13 mouse cellular contexts compared by ENCODE assay signal in genomic region chr12:75358714-75359113, GRCm38 (mm10). TPM values are rescaled to one million over a fixed set of nuclear protein-coding genes. Genes with fewer than 3 reads are reported as not detected.
DNase-seq lines count a peak whose midpoint lies in the region; ATAC-seq and TF ChIP-seq lines count a peak whose summit lies in the region.
"Had no signal": no experiment of that assay in that cellular context is flagged by ENCODE, and none has a peak within 500 bp of the region (broad histone marks: within the 10 kb centered on the region; RNA-seq: fewer than 3 reads in every experiment).

No protein-coding gene starts in this region.

- no peaks in the 10 kb centered on the region for H3K36me3 ChIP-seq in limb, embryonic 14.5 days (ENCODE audit: control insufficient read depth, insufficient read depth, low read length)
- H3K36me3 ChIP-seq in limb, embryonic 10.5 days: no peaks in the 10 kb centered on the region
- no peaks in the 10 kb centered on the region for H3K36me3 ChIP-seq in heart, postnatal 0 days (replicated peaks; ENCODE audit: control insufficient read depth, insufficient read depth, low read length)
- H3K36me3 ChIP-seq in hindbrain, embryonic 14.5 days (replicated peaks; ENCODE audit: control insufficient read depth, insufficient read depth): no peaks in the 10 kb centered on the region
- H3K36me3 ChIP-seq: neural tube, embryonic 13.5 days; stomach, embryonic 15.5 days had no signal

- H3K27ac ChIP-seq in limb, embryonic 14.5 days (replicated peaks; ENCODE audit: low read depth, low read length): no peak overlapping the region
- no peak overlapping the region for H3K27ac ChIP-seq in limb, embryonic 10.5 days
- H3K27ac ChIP-seq in heart, postnatal 0 days (ENCODE audit: low read depth): no peak overlapping the region
- H3K27ac ChIP-seq in hindbrain, embryonic 14.5 days: no peak overlapping the region
- H3K27ac ChIP-seq: liver, embryonic 14.5 days; neural tube, embryonic 13.5 days; stomach, embryonic 15.5 days had no signal

- ATAC-seq in limb, embryonic 14.5 days (ENCODE audit: low FRiP score, low read depth): no peak
- 0 out of 2 replicates have a peak, but pooled peaks have one; percentile 30 for ATAC-seq in heart, postnatal 0 days (ENCODE audit: insufficient read depth, low read depth)
- no peak for ATAC-seq in hindbrain, embryonic 14.5 days (ENCODE audit: low FRiP score)

- H3K4me2 ChIP-seq in limb, embryonic 14.5 days (replicated peaks; ENCODE audit: low read depth, low read length, severe bottlenecking): no peak overlapping the region
- H3K4me2 ChIP-seq in heart, postnatal 0 days (ENCODE audit: low read depth, low read length): no peak overlapping the region
- no peak overlapping the region for H3K4me2 ChIP-seq in hindbrain, embryonic 14.5 days (replicated peaks)
- H3K4me2 ChIP-seq: neural tube, embryonic 13.5 days; stomach, embryonic 15.5 days had no signal

- H3K4me1 ChIP-seq in limb, embryonic 14.5 days (ENCODE audit: control insufficient read depth, insufficient read depth, low read length): 0 out of 2 replicates have a peak, but pooled peaks cover 3% of the 10 kb centered on the region
- H3K4me1 ChIP-seq in limb, embryonic 10.5 days: no peaks in the 10 kb centered on the region
- H3K4me1 ChIP-seq in heart, postnatal 0 days (ENCODE audit: control insufficient read depth, insufficient read depth): no peaks in the 10 kb centered on the region; the same call in 1 of the 2 replicates
- 0 out of 2 replicates have a peak, but pooled peaks cover 6% of the 10 kb centered on the region for H3K4me1 ChIP-seq in hindbrain, embryonic 14.5 days (replicated peaks; ENCODE audit: control insufficient read depth, insufficient read depth, low read length)
- H3K4me1 ChIP-seq: neural tube, embryonic 13.5 days; stomach, embryonic 15.5 days had no signal

- 77% methylated on average over 4 of the region's 4 CpGs for whole genome bisulfite sequencing in limb, embryonic 14.5 days
- 94% methylated on average over 4 of the region's 4 CpGs for WGBS in limb, embryonic 10.5 days
- WGBS in heart, postnatal 0 days: 63% methylated on average over 4 of the region's 4 CpGs
- 78% methylated on average over 4 of the region's 4 CpGs for WGBS in hindbrain, embryonic 14.5 days

- no peak overlapping the region for H3K9ac ChIP-seq in limb, embryonic 14.5 days (ENCODE audit: low read depth, low read length, severe bottlenecking)
- no peak overlapping the region for H3K9ac ChIP-seq in heart, postnatal 0 days (replicated peaks; ENCODE audit: low read depth, low read length)
- H3K9ac ChIP-seq in hindbrain, embryonic 14.5 days: no peak overlapping the region
- H3K9ac ChIP-seq: liver, embryonic 14.5 days; neural tube, embryonic 13.5 days; stomach, embryonic 15.5 days had no signal

- TF ChIP-seq CTCF in heart, postnatal 0 days (IDR thresholded peaks at IDR 0.05; ENCODE audit: low read depth): no peak

- no peaks in the 10 kb centered on the region for H3K9me3 ChIP-seq in limb, embryonic 14.5 days (ENCODE audit: control insufficient read depth, low read length)
- no peaks in the 10 kb centered on the region for H3K9me3 ChIP-seq in limb, embryonic 10.5 days (replicated peaks)
- no peaks in the 10 kb centered on the region for H3K9me3 ChIP-seq in heart, postnatal 0 days (replicated peaks; ENCODE audit: control insufficient read depth, low read length)
- no peaks in the 10 kb centered on the region for H3K9me3 ChIP-seq in hindbrain, embryonic 14.5 days (ENCODE audit: control insufficient read depth, low read length)
- H3K9me3 ChIP-seq: neural tube, embryonic 13.5 days; stomach, embryonic 15.5 days had no signal

- H3K4me3 ChIP-seq in limb, embryonic 14.5 days (replicated peaks; ENCODE audit: low read length): no peak overlapping the region
- H3K4me3 ChIP-seq in limb, embryonic 10.5 days: no peak overlapping the region
- H3K4me3 ChIP-seq in heart, postnatal 0 days (ENCODE audit: low read depth, low read length): no peak overlapping the region
- no peak overlapping the region for H3K4me3 ChIP-seq in hindbrain, embryonic 14.5 days (replicated peaks; ENCODE audit: low read length)
- H3K4me3 ChIP-seq: neural tube, embryonic 13.5 days; stomach, embryonic 15.5 days had no signal

- TF ChIP-seq EP300 in heart, postnatal 0 days (IDR thresholded peaks at IDR 0.05; ENCODE audit: low read depth): no peak

- peak; percentile 12 for DNase-seq in adrenal gland, postnatal 25 days
- DNase-seq in adrenal gland, adult 8-10 months: no peak
- peak; percentile 52 for DNase-seq in limb, embryonic 14.5 days (ENCODE audit: low spot score)
- no peak for DNase-seq in limb, embryonic 10.5 days (ENCODE audit: low spot score)
- DNase-seq in heart, postnatal 0 days (ENCODE audit: low spot score): no peak
- DNase-seq in lung, postnatal 4 days: peak; percentile 50 to 59
- DNase-seq in retina, postnatal 1 day: no peak
- DNase-seq in hindbrain, embryonic 14.5 days (ENCODE audit: low spot score): no peak

- no peaks in the 10 kb centered on the region for H3K27me3 ChIP-seq in limb, embryonic 14.5 days (ENCODE audit: control insufficient read depth, insufficient read depth, low read length)
- no peaks in the 10 kb centered on the region for H3K27me3 ChIP-seq in limb, embryonic 10.5 days (ENCODE audit: low read depth, poor library complexity, severe bottlenecking)
- no peaks in the 10 kb centered on the region for H3K27me3 ChIP-seq in heart, postnatal 0 days (ENCODE audit: control insufficient read depth, insufficient read depth, low read length)
- no peaks in the 10 kb centered on the region for H3K27me3 ChIP-seq in hindbrain, embryonic 14.5 days (ENCODE audit: control insufficient read depth, insufficient read depth, low read length)
- H3K27me3 ChIP-seq: neural tube, embryonic 13.5 days; stomach, embryonic 15.5 days had no signal

- no peak for TF ChIP-seq POLR2A in limb, embryonic 14.5 days (IDR thresholded peaks at IDR 0.05; ENCODE audit: borderline replicate concordance, extremely low read depth, insufficient read depth, insufficient read length)

RNA-seq across cellular contexts. Expression of gene Rhoj, which starts 50.6 kb away (rescaled TPM):
- 12.8 and 13.4 TPM in 2 replicates for total RNA-seq in adrenal gland, postnatal 25 days (2021)
- total RNA-seq in adrenal gland, adult 8-10 months (2022): 10 to 100 TPM; 12.0 to 17.9 (median 14.9) TPM
- polyA plus RNA-seq in limb, embryonic 14.5 days (2012; rRNA removed): 80.1 and 81.1 TPM in 2 replicates
- polyA plus RNA-seq in limb, embryonic 14.5 days (2014; fragmentation: Nextera tagmentation; extraction: Ambion mirVana): 90.3 and 99.9 TPM in 2 replicates
- polyA plus RNA-seq in limb, embryonic 10.5 days (2016; fragmentation: Nextera tagmentation; extraction: Ambion mirVana): 13.1 and 24.2 TPM in 2 replicates
- 107 and 146 TPM in 2 replicates for total RNA-seq in heart, postnatal 0 days (2014; rRNA removed; ENCODE audit: low replicate concordance)
- 42.9 TPM in 2 replicates for polyA plus RNA-seq in heart, postnatal 0 days (2015; fragmentation: Nextera tagmentation; extraction: Ambion mirVana)
- 24.0 and 28.3 TPM in 2 replicates for polyA plus RNA-seq in hindbrain, embryonic 14.5 days (2014; fragmentation: Nextera tagmentation; extraction: Ambion mirVana)

RNA-seq across cellular contexts. Expression of gene Gphb5, which starts 57.9 kb away (rescaled TPM):
- total RNA-seq in adrenal gland, postnatal 25 days (2021): not detected in 2 replicates
- not detected for total RNA-seq in adrenal gland, adult 8-10 months (2022)
- not detected in 2 replicates for polyA plus RNA-seq in limb, embryonic 14.5 days (2012; rRNA removed)
- polyA plus RNA-seq in limb, embryonic 14.5 days (2014; fragmentation: Nextera tagmentation; extraction: Ambion mirVana): not detected in 2 replicates
- polyA plus RNA-seq in limb, embryonic 10.5 days (2016; fragmentation: Nextera tagmentation; extraction: Ambion mirVana): not detected in 2 replicates
- total RNA-seq in heart, postnatal 0 days (2014; rRNA removed; ENCODE audit: low replicate concordance): not detected in 2 replicates
- not detected in 2 replicates for polyA plus RNA-seq in heart, postnatal 0 days (2015; fragmentation: Nextera tagmentation; extraction: Ambion mirVana)
- not detected in 2 replicates for polyA plus RNA-seq in hindbrain, embryonic 14.5 days (2014; fragmentation: Nextera tagmentation; extraction: Ambion mirVana)
- polyA plus RNA-seq: C2C12; kidney, postnatal 0 days; liver, embryonic 14.5 days; neural tube, embryonic 13.5 days; stomach, embryonic 15.5 days had no signal

Comparison
In these comparisons a context has a peak if more than half of its experiments do, and no peak if none do; other contexts are left out.
1. DNase-seq: peak in adrenal gland, postnatal 25 days (single experiment), limb, embryonic 14.5 days (single experiment) and lung, postnatal 4 days (2 of 2); none in adrenal gland, adult 8-10 months (single experiment), limb, embryonic 10.5 days (single experiment), heart, postnatal 0 days (single experiment), retina, postnatal 1 day (single experiment) and hindbrain, embryonic 14.5 days (single experiment).